Mouse (Mus musculus) C2C12 (cell line): Measurements from ENCODE around the gene Pde4c.
A peak's percentile ranks its signal among the peaks of the same experiment; 100 is the strongest.

Source experiments
- CTCF ChIP-seq: IDR thresholded peaks from one replicate; pipeline ENCODE4 v1.5.1; 2011; ENCODE audit not compliant: control insufficient read depth, insufficient read depth, insufficient read length
- MYOD1 ChIP-seq: IDR thresholded peaks from one replicate; pipeline ENCODE4 v1.6.1; 2011; ENCODE audit warnings: low read depth; ENCODE audit not compliant: control insufficient read depth, insufficient read length
- USF1 ChIP-seq: IDR thresholded peaks from one replicate; pipeline ENCODE4 v1.6.1; 2011; ENCODE audit warnings: low read depth, mild to moderate bottlenecking, control low read depth, moderate library complexity

DNA sequence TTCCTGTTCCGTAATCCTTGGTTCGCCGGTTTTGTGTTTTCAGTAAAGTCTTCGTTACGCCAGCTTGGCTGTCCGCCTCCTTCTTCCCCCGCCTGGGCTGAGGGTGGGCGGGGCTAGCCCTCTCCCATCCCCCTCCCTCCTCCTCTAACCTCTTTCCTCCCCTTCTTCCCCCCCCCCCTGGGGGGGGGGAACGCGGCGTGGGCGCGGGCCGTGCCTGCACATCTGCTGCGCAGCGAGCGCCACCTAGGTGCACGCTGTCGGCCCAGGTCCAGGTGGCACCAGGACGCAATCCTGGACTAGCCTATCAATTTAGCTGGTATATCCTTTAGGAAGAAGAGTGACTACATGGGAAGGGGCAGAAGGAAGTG, 23.0 kb upstream of the Pde4c start:
- TF ChIP-seq CTCF = peak; percentile 89
- no peak for TF ChIP-seq USF1
- TF ChIP-seq MYOD1 = no peak
